Mouse (Mus musculus) C2C12 (cell line): Measurements from ENCODE around the gene Bicd2.

Source experiments
- CEBPB ChIP-seq: IDR thresholded peaks from one replicate; pipeline ENCODE4 v1.6.1; 2011; ENCODE audit warnings: low read depth, mild to moderate bottlenecking, control low read depth, moderate library complexity
- CTCF ChIP-seq: IDR thresholded peaks from one replicate; pipeline ENCODE4 v1.5.1; 2011; ENCODE audit not compliant: control insufficient read depth, insufficient read depth, insufficient read length
- MAX ChIP-seq: IDR thresholded peaks from one replicate; pipeline ENCODE4 v1.6.1; 2011; ENCODE audit warnings: mild to moderate bottlenecking, control low read depth
- MYOD1 ChIP-seq: IDR thresholded peaks from one replicate; pipeline ENCODE4 v1.6.1; 2011; ENCODE audit warnings: low read depth; ENCODE audit not compliant: control insufficient read depth, insufficient read length
- MYOG ChIP-seq: IDR thresholded peaks from one replicate; pipeline ENCODE4 v1.6.1; 2011; ENCODE audit not compliant: control insufficient read depth, insufficient read length; ENCODE audit errors: extremely low read depth
- USF1 ChIP-seq: IDR thresholded peaks from one replicate; pipeline ENCODE4 v1.6.1; 2011; ENCODE audit warnings: low read depth, mild to moderate bottlenecking, control low read depth, moderate library complexity

GRCm38 (mm10) chr13:49421606-49421917 lies 80.2 kb downstream of the Bicd2 start:
- TF ChIP-seq CTCF (no peak), CEBPB (no peak), MAX (no peak), USF1 (no peak), MYOG (no peak), MYOD1 (no peak)
